Mouse (Mus musculus) frontal cortex, adult 2 months (tissue): ENCODE data around the gene Gm19410. TPM values are rescaled to one million over a fixed set of nuclear protein-coding genes. Genes with fewer than 3 reads are reported as not detected.

Experiments used
- DNase-seq, 2 experiments: peaks; one replicate each; pipeline ENCODE4 v3.0.0; 2022; ENCODE audit warnings: low spot score in 1 of 2; ENCODE audit errors: extremely low spot score in 1 of 2
- polyA plus RNA-seq: library from polyadenylated mRNA; depleted of rRNA; stranded (reverse); fragments of >200 nt; gene quantifications from 2 replicates; pipeline ENCODE4 v1.2.3, GENCODE M21; 2012; rRNA removed

Gene Gm19410
- 6.5 and 7.6 TPM in 2 replicates for polyA plus RNA-seq

- no peak for DNase-seq
Measured at GRCm38 (mm10) chr8:35765499-35766193, at the start of gene Gm19410. Gm19410 (plus strand) TSS chr8:35765790.

GRCm38 (mm10) chr8:35730776-35731175 is 34.8 kb upstream of the Gm19410 start:
- DNase-seq: peak in 1 of 2 experiments; percentile 30

- DNase-seq: no peak
Measured at GRCm38 (mm10) chr8:35735438-35735837, 30.2 kb upstream of the Gm19410 start.

GRCm38 (mm10) chr8:35756202-35756601 is 9.4 kb upstream of the Gm19410 start:
- no peak for DNase-seq

- no peak for DNase-seq
Measured at GRCm38 (mm10) chr8:35765020-35765419, 570 bp upstream of the Gm19410 start.

- DNase-seq: peak in 1 of 2 experiments; percentile 61
Measured at GRCm38 (mm10) chr8:35773508-35773907, 7.9 kb downstream of the Gm19410 start.
